Mouse (Mus musculus): ENCODE measurements around the gene F830045P16Rik.

DNA sequence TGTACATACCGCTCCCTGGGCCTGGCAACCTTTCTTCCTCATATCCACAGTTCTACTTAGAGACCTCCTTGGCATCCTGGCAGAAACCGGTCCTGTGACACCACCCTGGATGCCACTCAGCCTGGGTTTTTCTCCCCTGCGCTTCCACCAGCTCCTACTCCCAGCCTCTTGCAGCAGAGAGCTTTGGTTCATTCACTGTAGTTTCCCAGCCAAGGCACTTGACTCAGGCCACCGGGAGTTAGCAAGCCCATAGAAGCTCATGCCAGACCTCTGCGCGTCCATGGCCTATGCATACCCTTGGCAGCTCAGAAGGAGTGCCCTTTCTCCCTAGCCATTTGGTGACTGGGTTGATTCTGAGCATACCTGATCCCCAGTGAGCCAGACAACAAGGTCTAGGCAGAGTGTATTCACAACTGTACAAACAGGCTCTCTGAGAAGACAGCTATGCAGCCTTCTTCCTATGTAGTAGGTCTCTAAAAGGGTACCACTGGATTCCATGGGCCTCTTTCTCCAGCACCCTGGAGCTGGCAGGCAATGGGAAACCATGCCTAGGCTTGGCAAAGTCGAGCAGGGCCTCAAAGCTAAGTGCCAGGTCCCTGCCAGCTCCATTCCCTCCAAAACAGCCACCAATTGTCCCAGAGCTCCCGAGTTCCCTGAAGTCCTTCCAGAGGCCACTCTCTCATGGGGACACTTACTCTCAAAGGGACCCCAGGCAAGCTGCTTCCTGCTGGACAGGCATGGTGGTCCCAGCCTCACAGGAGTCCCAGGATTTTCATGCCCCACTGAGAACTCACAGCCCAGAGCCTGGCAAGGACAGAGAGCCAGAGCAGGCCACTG lies 40.4 kb upstream of the F830045P16Rik start:
- TF ChIP-seq CTCF (IDR thresholded peaks at IDR 0.05; ENCODE audit: borderline replicate concordance, control insufficient read depth, extremely low read depth, insufficient read depth, low read length, poor library complexity) (no peak), POLR2A (IDR thresholded peaks at IDR 0.05; ENCODE audit: control insufficient read depth, extremely low read depth, insufficient read depth, low read length, poor library complexity) (no peak)

Measured in thymus, adult 2 months (tissue).